Mouse (Mus musculus): ENCODE data around the gene Dip2c.

DNA sequence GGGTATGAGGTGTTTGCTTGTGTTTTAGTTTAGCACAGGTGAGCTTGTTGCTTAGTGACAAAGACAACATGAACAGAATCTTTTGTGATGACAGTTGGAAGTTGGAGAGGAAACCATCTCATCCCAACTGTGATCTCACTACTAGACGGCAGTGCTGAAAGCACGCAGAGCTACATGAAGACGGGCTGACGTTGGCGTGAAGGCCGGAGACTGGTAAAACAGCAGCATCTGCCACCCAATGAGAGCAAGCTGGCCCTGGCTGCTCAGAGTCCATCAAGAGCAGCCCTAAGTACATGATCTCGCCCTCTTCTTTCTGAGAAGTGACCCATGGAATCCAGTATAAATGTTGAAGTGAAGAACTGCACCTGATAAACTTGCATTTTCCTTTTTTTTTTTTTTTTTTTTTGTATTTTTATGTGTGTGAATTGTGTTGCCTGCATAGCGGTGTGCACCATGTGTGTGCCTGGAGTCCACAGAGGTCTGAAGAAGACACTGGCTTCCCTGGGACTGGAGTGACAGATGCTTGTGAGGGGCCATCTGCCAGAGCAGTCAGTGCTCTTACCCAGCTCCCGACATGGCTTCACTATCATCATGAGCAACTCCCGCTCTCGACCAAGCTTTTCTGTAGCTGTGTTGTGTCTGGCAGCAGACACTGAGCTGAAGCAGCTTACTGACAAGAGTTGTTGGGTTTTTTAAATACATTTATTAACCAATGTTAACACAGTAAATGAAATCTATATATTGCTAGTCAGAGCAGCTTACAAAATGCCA, 408.0 kb downstream of the Dip2c start:
- TF ChIP-seq POLR2A (IDR thresholded peaks at IDR 0.05; ENCODE audit: control insufficient read depth, low read depth, low read length), result peak; percentile 69; the same call in 1 of the 2 replicates
- no peak for TF ChIP-seq CTCF (IDR thresholded peaks at IDR 0.05; ENCODE audit: control insufficient read depth, insufficient read depth, insufficient replicate concordance, low read depth, low read length)
